Mouse (Mus musculus): ENCODE data around the gene Apba1.

Gene Apba1

DNA sequence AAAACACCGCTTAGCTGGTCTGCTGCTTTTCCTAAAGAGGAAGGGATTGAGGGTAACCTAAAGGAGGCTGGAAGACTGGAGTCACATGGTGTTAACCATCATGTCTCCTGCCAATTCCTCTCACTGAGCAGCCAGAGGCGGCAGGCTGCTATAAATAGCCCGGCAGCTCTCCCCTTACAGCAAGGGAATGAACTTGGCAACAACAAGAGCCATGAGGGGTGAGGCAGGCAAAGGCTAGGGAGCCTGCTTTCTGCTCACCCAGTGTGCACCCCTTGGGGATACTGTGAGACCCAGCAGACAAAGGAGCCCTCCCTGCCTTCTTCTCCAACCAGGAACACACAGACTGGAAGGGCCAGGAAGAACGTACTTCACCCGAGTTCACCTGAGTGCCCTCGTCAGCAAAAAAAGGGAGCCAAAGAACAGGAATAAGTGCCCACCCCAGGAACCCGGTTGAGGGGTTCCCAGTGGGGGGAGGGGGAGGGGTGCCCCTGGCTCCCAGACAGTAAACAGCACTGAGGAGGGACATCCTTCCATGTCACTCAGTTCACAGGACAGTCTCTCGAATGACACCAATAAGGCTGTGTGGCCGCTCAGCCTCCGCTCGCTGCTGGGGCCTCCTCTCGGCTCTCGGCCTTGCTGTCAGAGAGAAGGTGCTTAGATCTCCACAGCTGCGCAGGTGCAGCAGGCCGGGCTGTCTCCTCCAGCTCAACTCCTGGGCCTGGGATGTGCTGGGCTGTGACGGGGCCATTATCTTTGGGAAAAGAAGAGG, 214.4 kb downstream of the Apba1 start:
- DNase-seq (ENCODE audit: low spot score in 2 of 2) = peak; percentile 39 to 60

DNA sequence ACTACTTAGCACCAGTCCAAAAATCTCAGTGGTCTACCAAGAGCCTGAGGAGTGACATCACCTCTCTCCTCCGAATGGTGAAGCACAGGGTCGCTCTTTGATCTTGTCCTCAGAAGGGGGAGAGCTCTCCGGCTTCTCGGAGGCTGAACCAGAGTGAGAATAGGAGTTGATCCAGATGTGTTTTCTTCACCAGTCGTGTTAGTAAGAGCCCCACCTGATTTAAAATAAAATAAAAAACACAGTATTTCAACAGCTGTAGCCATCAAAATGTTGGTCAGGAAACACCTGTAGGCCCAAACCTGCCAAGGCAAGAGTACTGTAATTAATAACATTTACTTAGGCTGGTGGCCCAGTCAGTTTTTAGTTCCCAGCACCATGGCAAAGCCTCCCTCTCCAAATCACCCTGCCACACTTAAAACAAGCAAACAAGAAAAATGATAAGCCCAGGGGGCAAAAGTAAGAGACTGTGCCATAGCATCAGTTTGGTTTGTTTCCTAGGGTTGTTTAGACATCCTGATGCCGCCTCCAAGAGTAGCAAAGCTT, 219.3 kb downstream of the Apba1 start:
- DNase-seq (ENCODE audit: low spot score in 2 of 2) = no peak

DNA sequence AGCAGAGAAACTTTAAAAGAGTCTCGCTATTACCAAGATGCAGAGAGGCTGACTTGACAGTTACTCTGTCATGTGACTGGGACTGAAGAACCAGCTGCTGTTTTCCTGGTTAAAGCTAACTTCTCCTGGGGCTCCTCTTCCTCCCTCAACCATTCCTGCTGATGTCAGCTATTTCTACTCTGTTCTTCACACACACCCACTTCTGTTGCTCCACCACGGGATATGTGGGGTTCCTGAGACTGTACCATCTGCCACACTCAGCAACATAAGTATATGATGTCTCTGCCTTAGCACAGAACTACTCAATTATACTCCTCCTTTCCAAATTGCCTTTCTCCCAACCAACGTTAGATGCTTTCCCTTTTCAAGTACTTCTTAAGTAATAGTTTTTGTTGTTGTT, 221.9 kb downstream of the Apba1 start:
- peak; percentile 45 to 77 for DNase-seq (ENCODE audit: low spot score in 2 of 2)

DNA sequence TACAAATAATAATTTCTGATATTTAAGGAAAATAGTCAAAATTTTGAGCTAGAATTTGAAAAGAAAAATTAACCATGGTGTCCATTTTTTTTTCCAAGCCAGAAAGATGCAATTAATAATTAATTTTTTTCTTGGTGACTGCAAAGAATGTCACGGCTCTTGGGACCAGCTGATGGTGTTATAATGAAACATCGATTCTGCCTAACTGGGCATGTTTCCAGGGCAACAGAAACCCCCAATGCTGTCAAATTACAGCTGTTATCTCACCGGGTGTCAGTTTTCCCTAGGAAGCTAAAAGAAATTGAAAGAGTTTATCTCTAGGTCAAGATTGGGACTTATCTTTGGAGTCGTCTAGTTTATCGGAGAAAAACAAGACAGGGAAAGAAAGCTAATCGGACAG, 225.5 kb downstream of the Apba1 start:
- no peak for DNase-seq (ENCODE audit: low spot score in 2 of 2)

DNA sequence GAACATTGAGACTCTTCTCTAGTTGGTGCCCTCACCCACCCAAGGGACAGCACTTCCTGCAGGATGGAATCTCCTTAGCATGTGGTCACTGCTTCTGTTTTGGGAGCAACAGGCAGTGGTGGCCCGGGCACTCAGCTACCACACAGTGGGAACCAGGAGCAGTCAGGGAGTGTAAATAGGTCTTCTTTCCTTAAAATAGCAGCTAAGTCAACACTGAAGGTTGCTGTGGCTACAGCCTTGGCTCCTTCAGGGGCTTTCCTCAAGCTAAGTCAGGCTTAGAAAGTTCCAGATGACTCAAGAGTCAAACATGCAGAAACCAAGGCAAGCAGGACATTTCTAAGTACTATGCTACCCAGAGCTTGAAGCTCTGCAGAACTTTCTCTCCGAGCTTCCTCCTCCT, 228.6 kb downstream of the Apba1 start:
- no peak for DNase-seq (ENCODE audit: low spot score in 2 of 2)

DNA sequence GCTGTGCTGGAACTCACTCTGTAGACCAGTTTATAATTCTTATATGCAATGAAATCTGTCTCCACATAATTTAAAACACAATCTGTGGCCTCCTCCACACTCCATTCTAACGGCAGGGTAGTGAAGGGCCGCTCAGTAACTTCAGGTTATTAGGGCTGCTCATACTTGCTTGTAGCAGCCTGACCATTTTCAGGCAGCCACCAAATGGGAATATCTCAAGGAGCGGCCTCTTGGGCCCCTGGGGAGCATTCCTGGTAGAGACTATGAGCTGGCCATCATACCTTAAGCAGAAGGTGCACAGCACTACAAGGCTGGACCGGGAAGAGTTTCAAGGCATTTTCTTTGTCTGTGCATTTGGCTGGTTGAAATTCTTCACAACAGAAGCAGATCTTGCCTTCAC, 229.5 kb downstream of the Apba1 start:
- DNase-seq (ENCODE audit: low spot score in 2 of 2) = no peak

DNA sequence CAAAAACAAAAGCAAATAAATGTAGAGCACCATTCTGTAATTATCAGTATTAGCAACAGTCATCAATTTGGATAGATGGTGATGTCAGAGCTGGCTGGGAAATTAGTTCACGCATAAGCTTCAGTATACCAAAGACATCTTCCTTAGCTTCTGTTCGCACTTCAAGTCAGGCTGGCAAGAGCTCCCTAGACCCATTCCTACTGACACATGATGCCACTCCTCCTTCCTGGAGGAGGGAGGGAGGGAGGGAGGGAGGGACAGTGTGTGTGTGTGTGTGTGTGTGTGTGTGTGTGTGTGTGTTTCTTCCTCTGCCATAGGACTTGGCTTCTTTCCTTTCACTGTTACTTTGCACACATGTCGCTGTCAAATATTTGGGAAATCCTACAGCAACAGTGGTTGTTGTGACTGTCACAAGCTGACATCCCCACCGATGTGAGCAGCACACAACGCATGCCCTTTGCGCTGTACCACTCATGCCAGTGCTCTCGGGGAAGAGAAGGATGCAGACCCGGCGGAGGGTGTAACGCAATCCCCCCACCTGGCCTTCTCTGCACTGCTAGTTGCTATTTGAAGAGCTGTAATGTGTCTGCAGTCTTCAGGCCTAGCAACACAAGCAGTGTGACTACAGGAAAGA, 237.2 kb downstream of the Apba1 start:
- DNase-seq (ENCODE audit: low spot score in 2 of 2) = no peak

All from right cerebral cortex, postnatal 10 days (tissue).